Mouse (Mus musculus) heart, postnatal 0 days (tissue): Measurements from ENCODE around the gene Kcnmb4.

Experiments used
- CTCF ChIP-seq: IDR thresholded peaks from 2 replicates; pipeline ENCODE4 v1.5.1; 2016; ENCODE audit warnings: antibody characterized with exemption, control low read depth, low read depth
- EP300 ChIP-seq: IDR thresholded peaks from 2 replicates; pipeline ENCODE4 v1.6.1; 2016; ENCODE audit warnings: antibody characterized with exemption, low read depth

GRCm38 (mm10) chr10:116492768-116493167, 19.1 kb upstream of the Kcnmb4 start:
- no peak for TF ChIP-seq CTCF
- no peak for TF ChIP-seq EP300
